ENCODE assay signal across 8 mouse cellular contexts in genomic region chr4:141552484-141552883, GRCm38 (mm10). TPM values are rescaled to one million over a fixed set of nuclear protein-coding genes. Genes with fewer than 3 reads are reported as not detected.
A peak's percentile ranks its signal among the peaks of the same experiment; 100 is the strongest.
DNase-seq lines count a peak whose midpoint lies in the region; ATAC-seq and TF ChIP-seq lines count a peak whose summit lies in the region.

No protein-coding gene starts in this region.

- H3K9ac ChIP-seq in limb, embryonic 14.5 days (ENCODE audit: low read depth, low read length, severe bottlenecking) = no peak overlapping the region
- no peak overlapping the region for H3K9ac ChIP-seq in stomach, postnatal 0 days (ENCODE audit: low read length)

- H3K9me3 ChIP-seq in limb, embryonic 14.5 days (ENCODE audit: control insufficient read depth, low read length) = no peaks in the 10 kb centered on the region
- H3K9me3 ChIP-seq in stomach, postnatal 0 days (ENCODE audit: control insufficient read depth, low read length) = no peaks in the 10 kb centered on the region

- peak overlapping the region; percentile 17; the same call in 1 of the 2 replicates for H3K4me2 ChIP-seq in limb, embryonic 14.5 days (replicated peaks; ENCODE audit: low read depth, low read length, severe bottlenecking)
- no peak overlapping the region for H3K4me2 ChIP-seq in stomach, postnatal 0 days (replicated peaks; ENCODE audit: low read depth)

- no peak for TF ChIP-seq CTCF in stomach, postnatal 0 days (IDR thresholded peaks at IDR 0.05; ENCODE audit: low read depth)

- no peak overlapping the region for H3K4me3 ChIP-seq in limb, embryonic 14.5 days (replicated peaks; ENCODE audit: low read length)
- no peak overlapping the region for H3K4me3 ChIP-seq in stomach, postnatal 0 days (ENCODE audit: low read depth, low read length)

- no peaks in the 10 kb centered on the region for H3K36me3 ChIP-seq in limb, embryonic 14.5 days (ENCODE audit: control insufficient read depth, insufficient read depth, low read length)
- H3K36me3 ChIP-seq in stomach, postnatal 0 days (ENCODE audit: control insufficient read depth, insufficient read depth, low read length) = no peaks in the 10 kb centered on the region

- no peak for TF ChIP-seq EP300 in stomach, postnatal 0 days (optimal IDR thresholded peaks at IDR 0.05)

- TF ChIP-seq POLR2A in limb, embryonic 14.5 days (IDR thresholded peaks at IDR 0.05; ENCODE audit: borderline replicate concordance, extremely low read depth, insufficient read depth, insufficient read length) = no peak

- ATAC-seq in limb, embryonic 14.5 days (ENCODE audit: low FRiP score, low read depth) = peak; percentile 90
- peak; percentile 80 for ATAC-seq in stomach, postnatal 0 days (ENCODE audit: low FRiP score, low TSS enrichment)

- H3K4me1 ChIP-seq in limb, embryonic 14.5 days (ENCODE audit: control insufficient read depth, insufficient read depth, low read length) = peaks cover 19% of the 10 kb centered on the region
- no peaks in the 10 kb centered on the region for H3K4me1 ChIP-seq in stomach, postnatal 0 days (replicated peaks; ENCODE audit: control insufficient read depth, insufficient read depth)

- 6% methylated on average over 2 of the region's 2 CpGs for WGBS in limb, embryonic 14.5 days
- WGBS in stomach, postnatal 0 days = 15% methylated on average over 2 of the region's 2 CpGs

- peak; percentile 59 for DNase-seq in thymus, postnatal 0 days (ENCODE audit: low spot score)
- no peak for DNase-seq in thymus, postnatal 10 days (ENCODE audit: low spot score in 2 of 2)
- DNase-seq in embryo, embryonic 11 days = peak; percentile 62
- DNase-seq in limb, embryonic 14.5 days (ENCODE audit: low spot score) = peak; percentile 78
- no peak for DNase-seq in stomach, postnatal 0 days (ENCODE audit: low spot score)
- no peak for DNase-seq in right cerebral cortex, postnatal 36 days (ENCODE audit: low spot score in 2 of 2)
- no peak for DNase-seq in MN1 (ENCODE audit: low spot score)
- no peak for DNase-seq in adrenal gland, postnatal 25 days

- H3K27ac ChIP-seq in limb, embryonic 14.5 days (replicated peaks; ENCODE audit: low read depth, low read length) = peak overlapping the region; percentile 68
- H3K27ac ChIP-seq in stomach, postnatal 0 days (replicated peaks) = no peak overlapping the region

- H3K27me3 ChIP-seq in limb, embryonic 14.5 days (ENCODE audit: control insufficient read depth, insufficient read depth, low read length) = no peaks in the 10 kb centered on the region
- H3K27me3 ChIP-seq in stomach, postnatal 0 days (ENCODE audit: control insufficient read depth, insufficient read depth, low read length) = no peaks in the 10 kb centered on the region

RNA-seq across cellular contexts. Expression of gene Spen, which starts 14.1 kb away (rescaled TPM):
- 5.8 and 9.3 TPM in 2 replicates for polyA plus RNA-seq in thymus, postnatal 0 days (2015; fragmentation: Nextera tagmentation; extraction: Ambion mirVana)
- 15.9 and 16.2 TPM in 2 replicates for polyA plus RNA-seq in limb, embryonic 14.5 days (2012; rRNA removed)
- polyA plus RNA-seq in limb, embryonic 14.5 days (2014; fragmentation: Nextera tagmentation; extraction: Ambion mirVana) = 12.2 and 13.1 TPM in 2 replicates
- polyA plus RNA-seq in stomach, postnatal 0 days (2015; fragmentation: Nextera tagmentation; extraction: Ambion mirVana) = 2.9 and 3.2 TPM in 2 replicates
- total RNA-seq in adrenal gland, postnatal 25 days (2021) = 70.0 and 79.4 TPM in 2 replicates

RNA-seq across cellular contexts. Expression of gene Fblim1, which starts 53.4 kb away (rescaled TPM):
- polyA plus RNA-seq in thymus, postnatal 0 days (2015; fragmentation: Nextera tagmentation; extraction: Ambion mirVana) = 2.4 and 3.9 TPM in 2 replicates
- 52.2 and 59.7 TPM in 2 replicates for polyA plus RNA-seq in limb, embryonic 14.5 days (2012; rRNA removed)
- polyA plus RNA-seq in limb, embryonic 14.5 days (2014; fragmentation: Nextera tagmentation; extraction: Ambion mirVana) = 33.7 and 43.2 TPM in 2 replicates
- polyA plus RNA-seq in stomach, postnatal 0 days (2015; fragmentation: Nextera tagmentation; extraction: Ambion mirVana) = 45.1 and 49.2 TPM in 2 replicates
- 9.5 and 12.7 TPM in 2 replicates for total RNA-seq in adrenal gland, postnatal 25 days (2021)

Comparison
In these comparisons a context has a peak if more than half of its experiments do, and no peak if none do; other contexts are left out.
1. DNase-seq: peak in thymus, postnatal 0 days (single experiment), embryo, embryonic 11 days (single experiment) and limb, embryonic 14.5 days (single experiment); none in thymus, postnatal 10 days (0 of 2), stomach, postnatal 0 days (single experiment), right cerebral cortex, postnatal 36 days (0 of 2), MN1 (single experiment) and adrenal gland, postnatal 25 days (single experiment).